Mouse (Mus musculus) cerebellum, adult 2 months (tissue): Measurements from ENCODE around the gene Kcnma1. TPM values are rescaled to one million over a fixed set of nuclear protein-coding genes. Genes with fewer than 3 reads are reported as not detected.

Experiments
- DNase-seq, 2 experiments: peaks; one replicate each; pipeline ENCODE4 v3.0.0; 2021
- H3K27ac ChIP-seq: fragments of 200-500 bp; 2 replicates; pipeline ENCODE4 v1.5.1; 2012; ENCODE audit warnings: low read length, control low read depth, inconsistent platforms; ENCODE audit not compliant: insufficient read depth
- H3K27me3 ChIP-seq: fragments of 200-500 bp; 2 replicates; pipeline ENCODE4 v1.6.1; 2012; ENCODE audit warnings: inconsistent platforms, mild to moderate bottlenecking, low read length, moderate library complexity; ENCODE audit not compliant: control insufficient read depth, insufficient read depth
- H3K4me1 ChIP-seq: fragments of 200-500 bp; 2 replicates; pipeline ENCODE4 v1.6.1; 2011; ENCODE audit warnings: low read length; ENCODE audit not compliant: control insufficient read depth, insufficient read depth
- H3K4me3 ChIP-seq: fragments of 200-500 bp; replicated peaks from 2 replicates; pipeline ENCODE3; 2011; ENCODE audit warnings: mild to moderate bottlenecking, low read depth, low read length, control low read depth; ENCODE audit not compliant: insufficient read depth
- CTCF ChIP-seq: fragments of 200-500 bp; IDR thresholded peaks from 2 replicates; pipeline ENCODE4 v1.5.1; 2011; ENCODE audit warnings: low read depth, mild to moderate bottlenecking, control low read depth, low read length, moderate library complexity, borderline replicate concordance; ENCODE audit not compliant: insufficient read depth
- POLR2A ChIP-seq: fragments of 200-500 bp; IDR thresholded peaks from 2 replicates; pipeline ENCODE4 v1.6.1; 2011; ENCODE audit warnings: low read length, control low read depth, borderline replicate concordance; ENCODE audit not compliant: insufficient read depth
- WGBS: fragments of 180-500 bp; shearing (Covaris S2); methylation state at CpG from one replicate; pipeline ENCODE4 v1.1.7; 2018; 5-methylcytosine and 5-hydroxymethylcytosine counted together
- polyA plus RNA-seq: library from polyadenylated mRNA; depleted of rRNA; stranded (reverse); fragments of >200 nt; gene quantifications from 2 replicates; pipeline ENCODE4 v1.2.3, GENCODE M21; 2012

The Kcnma1 gene
- polyA plus RNA-seq, 1 experiment, result 40.4 TPM

DNA sequence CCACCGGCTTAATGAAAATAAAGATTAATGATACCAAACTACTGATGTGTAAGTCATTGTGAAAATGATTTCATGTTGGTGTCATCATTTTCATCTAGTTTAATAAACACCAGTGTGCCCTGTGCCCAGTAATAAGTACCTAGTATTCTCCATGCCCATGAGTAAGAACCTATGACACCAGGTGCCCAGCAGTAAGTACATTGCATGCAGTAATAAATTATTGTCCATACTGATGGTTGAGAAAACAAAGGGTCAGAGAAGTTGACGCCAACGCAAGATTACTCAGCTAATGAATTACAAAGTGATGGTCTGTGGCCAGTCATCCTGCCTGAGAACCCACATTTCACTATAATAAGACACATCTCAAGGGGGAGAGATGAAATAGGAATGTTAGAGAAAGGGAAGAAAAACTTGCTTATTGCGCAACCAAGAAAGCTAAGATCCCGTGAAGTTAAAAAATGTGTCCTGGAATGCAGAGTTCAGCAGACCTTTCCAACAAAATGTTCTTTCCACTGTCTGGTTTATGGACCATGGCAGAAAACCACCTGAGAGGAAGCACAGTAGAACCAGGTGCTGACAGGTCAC lies 381.2 kb downstream of the Kcnma1 start:
- no peak overlapping the region for H3K27ac ChIP-seq
- 94% methylated on average over 5 of the region's 5 CpGs for whole genome bisulfite sequencing
- no peak for TF ChIP-seq CTCF
- no peak for TF ChIP-seq POLR2A
- no peak for DNase-seq
- H3K4me1 ChIP-seq, result no peaks in the 10 kb centered on the region
- H3K4me3 ChIP-seq, result no peak overlapping the region
- H3K27me3 ChIP-seq, result no peaks in the 10 kb centered on the region

DNA sequence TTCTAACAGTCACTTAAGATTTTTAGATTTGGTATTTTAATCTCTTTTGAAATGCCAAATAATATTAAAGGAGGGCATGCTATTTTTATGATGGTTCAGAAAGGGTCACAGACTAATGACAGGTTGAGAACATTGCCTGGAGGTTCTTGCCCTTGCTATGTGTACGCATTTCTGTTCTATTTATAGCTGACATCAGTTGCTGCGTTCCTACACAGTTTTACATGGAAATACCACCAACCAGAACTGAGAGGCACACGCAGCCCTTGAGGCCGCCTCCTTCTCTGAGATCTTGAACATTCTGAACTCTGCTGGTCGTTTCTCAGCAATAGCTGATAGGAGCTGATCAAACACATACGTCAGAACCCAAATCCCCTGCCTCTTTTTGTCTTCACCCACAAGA lies 387.4 kb downstream of the Kcnma1 start:
- no peak for TF ChIP-seq CTCF
- no peak for TF ChIP-seq POLR2A
- WGBS, result 77% methylated on average over 6 of the region's 6 CpGs
- DNase-seq, result no peak
- Histone ChIP-seq H3K4me1 (no peaks in the 10 kb centered on the region), H3K27ac (no peak overlapping the region), H3K4me3 (no peak overlapping the region), H3K27me3 (no peaks in the 10 kb centered on the region)

DNA sequence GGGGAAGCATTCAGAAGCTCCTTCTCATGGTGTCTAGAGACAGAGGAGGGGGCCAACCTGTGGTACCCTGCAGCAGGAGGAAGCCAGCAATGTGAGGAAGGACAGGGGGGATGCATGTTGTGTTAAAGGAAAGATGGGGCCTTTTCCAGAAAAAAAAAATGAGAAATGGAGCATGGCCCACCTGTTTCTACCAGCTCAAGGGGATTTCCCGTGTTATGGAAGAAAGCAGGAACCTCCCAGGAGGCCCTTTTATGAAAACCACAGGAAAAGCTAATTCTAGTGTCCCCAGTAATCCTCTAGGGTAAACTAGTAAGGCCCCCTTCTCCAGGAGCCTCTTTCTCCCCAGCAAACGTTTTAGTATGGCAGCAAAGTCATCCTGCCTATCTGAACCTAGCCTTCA lies 388.2 kb downstream of the Kcnma1 start:
- no peak for TF ChIP-seq POLR2A
- TF ChIP-seq CTCF, result no peak
- 49% methylated on average over 2 of the region's 2 CpGs for WGBS
- no peak overlapping the region for H3K27ac ChIP-seq

DNA sequence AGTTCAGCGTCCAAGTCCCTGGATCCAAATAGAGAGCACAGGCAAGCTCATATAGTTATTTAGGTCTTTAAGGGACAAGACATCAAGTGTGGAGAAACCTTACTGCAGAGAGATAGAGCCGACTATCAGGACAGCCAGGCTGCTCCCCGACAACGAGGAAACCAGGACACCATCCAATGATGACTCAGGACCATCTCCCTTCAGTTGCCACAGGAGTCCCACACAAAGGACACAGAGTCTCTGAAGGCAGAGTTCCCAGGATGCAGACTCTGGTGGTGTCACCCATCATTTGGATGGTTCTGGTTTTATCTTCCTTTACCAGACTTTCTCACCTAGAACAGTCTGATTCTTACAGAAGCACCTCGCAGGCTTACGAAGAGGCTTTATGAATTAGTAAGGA lies 388.9 kb downstream of the Kcnma1 start:
- no peak for DNase-seq
- no peak overlapping the region for H3K4me3 ChIP-seq
- H3K27ac ChIP-seq, result no peak overlapping the region
- H3K4me1 ChIP-seq, result no peaks in the 10 kb centered on the region
- TF ChIP-seq POLR2A (no peak), CTCF (no peak)
- no peaks in the 10 kb centered on the region for H3K27me3 ChIP-seq
- WGBS, result 84% methylated on average over 6 of the region's 6 CpGs

More for the DNA sequence above, 388.2 kb downstream of the Kcnma1 start:
- no peaks in the 10 kb centered on the region for H3K27me3 ChIP-seq
- no peak for DNase-seq
- no peaks in the 10 kb centered on the region for H3K4me1 ChIP-seq
- no peak overlapping the region for H3K4me3 ChIP-seq

DNA sequence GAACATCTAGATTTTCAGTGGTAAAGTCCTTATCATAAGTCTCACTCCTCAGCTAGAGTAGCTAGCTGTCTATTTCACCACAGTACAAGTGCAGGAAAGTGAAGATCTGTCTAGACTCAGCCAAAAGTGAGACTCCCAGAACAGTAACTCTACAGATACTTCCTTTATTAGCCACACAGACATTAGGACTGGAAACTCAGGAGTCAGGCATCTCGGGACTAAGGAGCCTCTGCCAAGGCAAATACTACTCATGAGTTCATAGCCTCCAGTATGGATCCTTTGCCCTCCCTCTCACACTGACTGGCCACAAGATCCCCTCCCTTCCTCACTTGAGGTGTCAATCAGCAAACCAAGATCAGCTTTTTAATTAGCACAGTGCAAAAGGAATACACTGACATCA lies 389.8 kb downstream of the Kcnma1 start:
- Histone ChIP-seq H3K4me3 (no peak overlapping the region), H3K27ac (no peak overlapping the region), H3K4me1 (no peaks in the 10 kb centered on the region), H3K27me3 (no peaks in the 10 kb centered on the region)
- DNase-seq, result no peak
- WGBS, result 65% methylated on average over 1 of the region's 1 CpGs
- TF ChIP-seq CTCF, result no peak
- no peak for TF ChIP-seq POLR2A

DNA sequence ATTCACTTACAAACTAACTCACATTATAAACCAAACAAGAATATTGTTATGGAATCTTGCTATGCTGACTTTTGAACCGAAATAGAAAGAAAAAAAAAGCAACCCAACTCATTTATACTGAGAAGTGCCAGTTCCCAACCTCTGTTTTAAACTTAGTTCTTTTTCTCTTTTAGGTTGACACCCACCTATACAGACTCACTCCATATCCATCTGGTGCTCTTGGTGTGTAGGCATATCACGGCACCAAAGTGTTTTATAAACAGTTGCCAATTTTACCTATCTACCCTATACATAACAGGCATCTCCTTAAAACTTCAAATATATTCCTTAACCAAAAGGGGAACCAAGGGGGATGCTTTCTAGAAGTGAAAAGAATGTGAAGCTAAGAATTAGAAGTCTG lies 393.6 kb downstream of the Kcnma1 start:
- WGBS, result 86% methylated on average over 2 of the region's 2 CpGs
- TF ChIP-seq CTCF (no peak), POLR2A (no peak)
- Histone ChIP-seq H3K27ac (no peak overlapping the region), H3K4me3 (no peak overlapping the region), H3K4me1 (no peaks in the 10 kb centered on the region), H3K27me3 (no peaks in the 10 kb centered on the region)
- DNase-seq, result no peak

DNA sequence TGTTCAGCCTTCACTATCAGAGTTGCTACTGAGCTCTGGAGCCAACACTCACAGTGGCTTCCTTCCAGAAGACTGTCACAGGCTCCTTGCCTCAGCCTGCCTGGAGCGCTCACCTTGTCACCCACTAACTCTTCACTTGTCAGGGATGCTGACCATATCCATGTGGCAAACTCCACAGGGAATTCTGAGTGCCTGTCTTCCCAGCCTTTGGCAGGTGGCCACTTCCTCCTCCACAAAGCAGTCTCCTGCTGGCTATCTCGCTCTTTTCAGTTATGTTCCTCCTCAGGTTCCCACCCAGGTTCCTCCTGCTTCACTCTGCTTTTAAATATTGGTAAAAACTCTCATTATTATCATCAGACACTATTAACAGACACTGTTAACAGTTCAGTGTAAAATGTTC lies 395.3 kb downstream of the Kcnma1 start:
- DNase-seq, result peak in 1 of 2 experiments; percentile 9
- 28% methylated on average over 2 of the region's 2 CpGs for WGBS
- Histone ChIP-seq H3K27ac (no peak overlapping the region), H3K27me3 (no peaks in the 10 kb centered on the region), H3K4me1 (no peaks in the 10 kb centered on the region), H3K4me3 (no peak overlapping the region)
- no peak for TF ChIP-seq CTCF
- TF ChIP-seq POLR2A, result no peak

DNA sequence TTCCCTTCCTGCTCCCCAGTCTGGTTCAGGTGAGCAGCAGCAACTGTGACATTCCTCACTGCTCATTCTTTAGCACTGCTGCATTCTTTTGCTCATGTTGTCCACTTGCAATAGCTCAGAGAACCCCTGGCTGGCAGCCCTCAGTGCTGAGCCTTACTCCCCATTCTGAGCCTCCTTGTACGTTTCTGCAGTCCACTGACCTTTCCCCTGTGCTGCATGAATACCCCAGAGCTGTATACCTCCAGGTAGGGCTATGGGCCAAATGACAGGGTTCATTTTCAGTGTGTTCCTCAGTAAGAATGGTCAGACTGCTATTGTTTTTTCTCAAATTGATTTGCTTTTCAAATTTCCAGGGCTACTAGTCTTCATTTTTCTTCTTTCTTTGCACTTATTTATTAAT lies 396.2 kb downstream of the Kcnma1 start:
- WGBS, result 71% methylated on average over 1 of the region's 1 CpGs
- no peak overlapping the region for H3K4me3 ChIP-seq
- TF ChIP-seq CTCF, result no peak
- no peak for TF ChIP-seq POLR2A
- H3K27ac ChIP-seq, result no peak overlapping the region
- no peak for DNase-seq
- H3K27me3 ChIP-seq, result no peaks in the 10 kb centered on the region
- H3K4me1 ChIP-seq, result no peaks in the 10 kb centered on the region
